Mouse (Mus musculus) ES-E14 (cell line): ENCODE data around the gene Cmtr1.

Experiments used
- HCFC1 ChIP-seq: IDR thresholded peaks from 2 replicates; pipeline ENCODE4 v1.6.1; 2012; ENCODE audit warnings: low read length, inconsistent platforms, borderline replicate concordance; ENCODE audit not compliant: insufficient read depth
- MAFK ChIP-seq: IDR thresholded peaks from 2 replicates; pipeline ENCODE4 v1.6.1; 2014; ENCODE audit warnings: mild to moderate bottlenecking, low read depth, low read length, inconsistent platforms; ENCODE audit not compliant: insufficient read depth
- ZC3H11A ChIP-seq: IDR thresholded peaks from 2 replicates; pipeline ENCODE4 v1.6.1; 2012; ENCODE audit warnings: low read depth, mild to moderate bottlenecking, inconsistent platforms, low read length, borderline replicate concordance
- ZNF384 ChIP-seq: IDR thresholded peaks from 2 replicates; pipeline ENCODE4 v1.6.1; 2012; ENCODE audit warnings: low read depth, low read length, inconsistent platforms

- TF ChIP-seq HCFC1 (no peak), ZC3H11A (no peak), ZNF384 (no peak), MAFK (no peak)
Observed at GRCm38 (mm10) chr17:29692827-29693226, 32.4 kb downstream of the Cmtr1 start.
